Mouse (Mus musculus) heart, embryonic 13.5 days (tissue): Measurements from ENCODE around the gene Inpp5b. TPM values are rescaled to one million over a fixed set of nuclear protein-coding genes. Genes with fewer than 3 reads are reported as not detected.
A peak's percentile ranks its signal among the peaks of the same experiment; 100 is the strongest.

Source experiments
- ATAC-seq: fragments of 200-750 bp; cut with Nextera tagmentation; 2 replicates; pipeline ENCODE4 v1.8.0; 2017; ENCODE audit warnings: moderate TSS enrichment; ENCODE audit not compliant: insufficient number of reproducible peaks, low FRiP score, low TSS enrichment; ENCODE audit errors: extremely low read depth
- H3K27ac ChIP-seq: fragments of 300-500 bp; sonication (generic); replicated peaks from 2 replicates; pipeline ENCODE4 v1.5.1; 2015; ENCODE audit warnings: moderate library complexity, mild to moderate bottlenecking, inconsistent platforms
- H3K27me3 ChIP-seq: fragments of 300-500 bp; sonication (generic); replicated peaks from 2 replicates; pipeline ENCODE4 v1.6.1; 2015; ENCODE audit warnings: mild to moderate bottlenecking, inconsistent platforms
- H3K36me3 ChIP-seq: fragments of 300-500 bp; sonication (generic); 2 replicates; pipeline ENCODE4 v1.6.1; 2015; ENCODE audit warnings: mild to moderate bottlenecking, inconsistent platforms
- H3K4me1 ChIP-seq: fragments of 300-500 bp; sonication (generic); 2 replicates; pipeline ENCODE4 v1.6.1; 2015; ENCODE audit warnings: inconsistent platforms
- H3K4me2 ChIP-seq: fragments of 300-500 bp; sonication (generic); 2 replicates; pipeline ENCODE4 v1.6.1; 2015; ENCODE audit warnings: inconsistent platforms, mild to moderate bottlenecking, moderate library complexity
- H3K4me3 ChIP-seq: fragments of 300-500 bp; sonication (generic); 2 replicates; pipeline ENCODE4 v1.5.1; 2015; ENCODE audit warnings: moderate library complexity, mild to moderate bottlenecking, inconsistent platforms
- H3K9ac ChIP-seq: fragments of 300-500 bp; sonication (generic); 2 replicates; pipeline ENCODE4 v1.6.1; 2015; ENCODE audit warnings: inconsistent platforms, mild to moderate bottlenecking, moderate library complexity
- H3K9me3 ChIP-seq: fragments of 300-500 bp; sonication (generic); 2 replicates; pipeline ENCODE4 v1.6.1; 2016; ENCODE audit warnings: inconsistent platforms
- WGBS: fragments of 180-500 bp; shearing (Covaris S2); methylation state at CpG from one replicate; pipeline ENCODE4 v1.1.7; 2015; ENCODE audit warnings: mixed read lengths; 5-methylcytosine and 5-hydroxymethylcytosine counted together
- polyA plus RNA-seq: library from polyadenylated mRNA; unstranded; fragments of >200 nt; fragmentation: Nextera tagmentation; extraction: Ambion mirVana; gene quantifications from 2 replicates; pipeline ENCODE4 v1.2.1, GENCODE M21; 2015

Gene Inpp5b
- polyA plus RNA-seq, 1 experiment from 2014 or later = 17.6 TPM

DNA sequence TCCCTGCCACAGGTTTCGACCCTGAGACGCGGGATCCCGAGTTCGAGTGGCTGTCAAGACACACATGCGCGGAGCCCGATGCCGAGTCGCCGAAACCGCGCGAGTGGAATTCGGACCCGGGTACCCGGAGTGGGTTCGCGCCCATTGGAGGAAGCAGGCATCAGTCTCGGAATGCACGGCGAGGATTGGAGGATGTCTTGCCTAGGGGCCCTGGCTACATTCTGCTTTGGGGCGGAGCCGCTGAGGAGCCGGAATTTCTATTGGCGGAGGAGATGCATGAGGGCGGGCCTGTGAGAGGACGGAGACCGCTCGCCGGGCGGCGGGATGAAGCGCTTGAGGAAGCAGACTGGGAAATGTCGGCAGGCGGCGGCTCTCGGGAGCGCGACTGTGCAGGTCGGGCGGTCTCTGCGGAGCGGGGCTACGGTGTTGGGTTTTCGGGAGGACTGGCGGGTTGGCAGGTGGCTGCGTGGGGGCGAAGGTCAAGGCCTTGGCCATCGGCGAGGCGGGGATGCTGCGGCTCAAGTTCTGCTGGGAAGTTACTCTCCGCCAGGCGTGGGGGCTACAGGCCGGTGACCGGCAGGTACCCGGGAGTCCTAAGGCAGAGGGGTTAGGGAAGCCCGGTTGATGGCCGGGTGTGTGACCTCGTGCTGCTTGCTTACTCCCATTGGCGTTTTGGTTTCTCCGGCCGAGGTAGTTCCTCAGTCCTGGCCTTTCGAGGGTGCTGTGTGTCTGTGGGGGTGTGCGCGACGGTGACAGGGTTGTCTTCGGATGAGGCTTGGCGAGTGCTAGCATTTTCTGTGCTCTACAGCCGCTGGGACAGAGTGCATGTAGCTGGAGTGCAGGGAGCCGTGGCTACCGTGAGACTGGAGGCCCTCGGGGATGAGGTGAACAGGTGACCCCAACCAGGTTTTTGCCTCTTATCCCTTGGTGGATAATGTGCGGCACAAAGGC lies 9.9 kb downstream of the Inpp5b start:
- Histone ChIP-seq H3K27ac (peak overlapping the region; percentile 31), H3K4me1 (peaks cover 47% of the 10 kb centered on the region), H3K4me3 (peak overlapping the region; percentile 85), H3K36me3 (peaks cover 9% of the 10 kb centered on the region; the same call in 1 of the 2 replicates), H3K4me2 (peak overlapping the region; percentile 83), H3K9ac (peak overlapping the region; percentile 87), H3K27me3 (peaks cover 4% of the 10 kb centered on the region; the same call in 1 of the 2 replicates), H3K9me3 (no peaks in the 10 kb centered on the region)
- peak; percentile 99 for ATAC-seq
- under 1% methylated on average over 75 of the region's 75 CpGs for WGBS

- Histone ChIP-seq H3K9ac (peak overlapping the region; percentile 87), H3K4me1 (peaks cover 47% of the 10 kb centered on the region), H3K9me3 (no peaks in the 10 kb centered on the region), H3K27me3 (peaks cover 4% of the 10 kb centered on the region; the same call in 1 of the 2 replicates), H3K27ac (0 out of 2 replicates have a peak overlapping the region, but pooled peaks have one; percentile 31), H3K36me3 (peaks cover 7% of the 10 kb centered on the region; the same call in 1 of the 2 replicates), H3K4me3 (peak overlapping the region; percentile 85), H3K4me2 (peak overlapping the region; percentile 83)
- WGBS = 14% methylated on average over 15 of the region's 15 CpGs
- ATAC-seq = no peak
Observed at GRCm38 (mm10) chr4:124752281-124753199, 10.9 kb downstream of the Inpp5b start.

DNA sequence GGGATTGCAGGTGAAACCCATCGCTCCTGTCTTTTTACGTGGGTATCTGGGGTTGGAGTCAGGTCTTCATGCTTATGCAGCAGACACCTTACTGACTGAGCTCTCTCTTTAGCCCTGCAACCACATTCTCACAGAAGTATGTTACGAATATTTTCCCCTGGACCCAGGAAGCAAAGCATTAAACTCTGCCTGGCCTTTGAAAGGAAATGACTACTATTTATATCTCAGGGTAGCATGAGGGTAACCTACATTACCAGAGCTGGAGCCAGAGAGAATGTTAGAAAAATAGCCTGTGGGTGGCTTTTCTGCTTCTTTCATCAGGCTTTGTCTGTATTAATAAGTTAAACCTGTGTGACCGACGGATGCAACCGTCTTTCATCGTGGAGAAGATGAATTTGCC lies 13.9 kb downstream of the Inpp5b start:
- no peak overlapping the region; the same call in 1 of the 2 replicates for H3K27ac ChIP-seq

GRCm38 (mm10) chr4:124759305-124759811 lies 17.7 kb downstream of the Inpp5b start:
- 0 out of 2 replicates have a peak, but pooled peaks cover 2% of the 10 kb centered on the region for H3K36me3 ChIP-seq
- H3K27me3 ChIP-seq = no peaks in the 10 kb centered on the region
- no peak for ATAC-seq
- H3K4me2 ChIP-seq = no peak overlapping the region
- peaks cover 28% of the 10 kb centered on the region for H3K4me1 ChIP-seq
- no peak overlapping the region for H3K4me3 ChIP-seq
- H3K27ac ChIP-seq = no peak overlapping the region
- 52% methylated on average over 7 of the region's 7 CpGs for WGBS
- H3K9ac ChIP-seq = no peak overlapping the region
- no peaks in the 10 kb centered on the region for H3K9me3 ChIP-seq

More for the DNA sequence above, 13.9 kb downstream of the Inpp5b start:
- 0 out of 2 replicates have a peak overlapping the region, but pooled peaks have one; percentile 12 for H3K9ac ChIP-seq
- H3K4me1 ChIP-seq = peaks cover 55% of the 10 kb centered on the region
- ATAC-seq = no peak
- H3K4me3 ChIP-seq = no peak overlapping the region
- 0 out of 2 replicates have a peak, but pooled peaks cover 2% of the 10 kb centered on the region for H3K36me3 ChIP-seq
- H3K4me2 ChIP-seq = 0 out of 2 replicates have a peak overlapping the region, but pooled peaks have one; percentile 6
- H3K27me3 ChIP-seq = no peaks in the 10 kb centered on the region
- WGBS = 57% methylated on average over 7 of the region's 7 CpGs
- H3K9me3 ChIP-seq = no peaks in the 10 kb centered on the region

DNA sequence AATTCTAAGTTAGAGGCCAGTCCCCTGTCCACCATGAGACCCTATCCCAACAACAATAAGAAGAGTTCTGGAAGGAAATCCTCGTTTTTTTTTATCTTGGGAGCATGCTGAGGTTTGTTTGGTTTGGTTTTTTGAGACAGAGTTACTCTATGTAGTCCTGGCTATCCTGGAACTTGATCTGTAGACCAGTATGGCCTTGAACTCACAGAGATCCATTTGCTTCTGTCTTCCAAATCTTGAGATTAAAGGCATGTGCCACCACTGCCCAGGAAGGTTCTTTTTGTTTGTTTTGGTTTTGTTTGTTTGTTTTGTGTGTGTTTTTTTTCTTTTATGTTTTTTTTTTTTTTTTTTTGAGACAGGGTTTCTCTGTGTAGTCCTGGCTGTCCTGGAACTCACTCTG lies 19.6 kb downstream of the Inpp5b start:
- no peak overlapping the region for H3K4me3 ChIP-seq
- no peaks in the 10 kb centered on the region for H3K9me3 ChIP-seq
- no peak overlapping the region for H3K4me2 ChIP-seq
- no peak overlapping the region for H3K9ac ChIP-seq
- H3K4me1 ChIP-seq = peaks cover 16% of the 10 kb centered on the region
- WGBS = 15% methylated on average over 1 of the region's 1 CpGs
- no peaks in the 10 kb centered on the region for H3K27me3 ChIP-seq
- ATAC-seq = no peak
- H3K36me3 ChIP-seq = 0 out of 2 replicates have a peak, but pooled peaks cover 2% of the 10 kb centered on the region
- no peak overlapping the region for H3K27ac ChIP-seq

- Histone ChIP-seq H3K9ac (no peak overlapping the region), H3K4me1 (peaks cover 22% of the 10 kb centered on the region), H3K4me2 (no peak overlapping the region), H3K27me3 (no peaks in the 10 kb centered on the region), H3K4me3 (no peak overlapping the region), H3K9me3 (no peaks in the 10 kb centered on the region), H3K27ac (no peak overlapping the region), H3K36me3 (0 out of 2 replicates have a peak, but pooled peaks cover 2% of the 10 kb centered on the region)
- WGBS = 80% methylated on average over 6 of the region's 6 CpGs
- ATAC-seq = no peak
Observed at GRCm38 (mm10) chr4:124762858-124763452, 21.3 kb downstream of the Inpp5b start.

- Histone ChIP-seq H3K27ac (no peak overlapping the region), H3K9me3 (no peaks in the 10 kb centered on the region), H3K4me3 (no peak overlapping the region), H3K27me3 (no peaks in the 10 kb centered on the region), H3K4me1 (peaks cover 22% of the 10 kb centered on the region), H3K4me2 (peak overlapping the region; percentile 20), H3K9ac (peak overlapping the region; percentile 33; the same call in 1 of the 2 replicates), H3K36me3 (0 out of 2 replicates have a peak, but pooled peaks cover 3% of the 10 kb centered on the region)
- ATAC-seq = no peak
- 65% methylated on average over 23 of the region's 23 CpGs for WGBS
Observed at GRCm38 (mm10) chr4:124765802-124766565, 24.3 kb downstream of the Inpp5b start.

DNA sequence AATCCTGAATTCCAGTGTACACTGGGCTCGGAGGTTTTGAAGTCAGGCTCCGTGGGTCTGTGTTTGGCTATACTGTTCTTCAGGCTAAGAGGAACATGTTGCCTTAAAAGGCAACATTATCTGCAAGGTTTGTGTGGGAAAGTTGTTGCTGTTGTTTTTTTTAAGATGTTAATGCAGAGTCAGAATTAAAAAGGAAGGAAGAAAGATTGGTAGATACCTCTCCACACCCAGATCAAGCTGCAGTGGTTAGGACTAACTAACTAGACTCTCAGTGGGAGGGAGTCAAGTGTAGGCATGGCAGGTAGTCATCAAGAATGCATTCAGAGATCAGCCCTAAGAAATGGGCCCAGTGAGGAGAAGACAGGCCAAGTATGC lies 24.9 kb downstream of the Inpp5b start:
- WGBS = 34% methylated on average over 2 of the region's 2 CpGs
- Histone ChIP-seq H3K27me3 (no peaks in the 10 kb centered on the region), H3K9me3 (no peaks in the 10 kb centered on the region), H3K4me1 (peaks cover 26% of the 10 kb centered on the region), H3K9ac (peak overlapping the region; percentile 33; the same call in 1 of the 2 replicates), H3K36me3 (0 out of 2 replicates have a peak, but pooled peaks cover 3% of the 10 kb centered on the region), H3K27ac (no peak overlapping the region), H3K4me2 (peak overlapping the region; percentile 20), H3K4me3 (no peak overlapping the region)
- no peak for ATAC-seq

DNA sequence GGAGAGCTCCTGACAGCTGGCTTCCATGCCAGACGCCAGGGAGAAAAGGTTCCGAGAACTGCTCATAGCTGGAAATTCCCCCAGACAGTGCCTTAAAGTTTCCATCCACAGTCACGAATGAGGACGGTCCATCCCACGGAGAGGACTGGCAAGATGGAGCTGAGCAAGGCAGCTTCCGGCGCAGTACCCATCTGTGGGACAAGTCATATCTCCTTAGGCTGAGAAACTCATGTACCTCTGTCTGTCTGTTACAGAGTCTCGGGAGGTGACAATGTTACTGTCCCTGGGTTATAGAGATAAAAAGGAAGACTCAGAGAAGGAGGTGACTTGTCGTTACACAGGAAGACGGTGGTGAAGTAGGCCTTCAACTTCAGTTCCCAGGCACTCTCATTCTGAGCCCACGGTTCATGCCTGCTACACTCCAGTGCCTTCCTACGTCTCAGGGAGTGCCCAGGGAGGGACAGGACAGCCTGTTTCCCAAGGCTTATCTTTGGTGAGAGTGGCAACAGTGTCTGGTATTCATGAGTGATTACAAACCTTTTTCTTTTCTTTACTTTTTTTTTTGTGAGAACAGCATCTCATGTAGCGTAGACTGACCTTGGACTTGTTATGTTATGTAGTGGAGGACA lies 27.4 kb downstream of the Inpp5b start:
- no peaks in the 10 kb centered on the region for H3K27me3 ChIP-seq
- H3K9me3 ChIP-seq = no peaks in the 10 kb centered on the region
- ATAC-seq = no peak
- H3K27ac ChIP-seq = no peak overlapping the region
- no peak overlapping the region for H3K4me3 ChIP-seq
- WGBS = 59% methylated on average over 13 of the region's 13 CpGs
- peaks cover 48% of the 10 kb centered on the region for H3K4me1 ChIP-seq
- no peak overlapping the region for H3K9ac ChIP-seq
- no peak overlapping the region for H3K4me2 ChIP-seq
- H3K36me3 ChIP-seq = 0 out of 2 replicates have a peak, but pooled peaks cover 3% of the 10 kb centered on the region
